ENCODE assay signal across 15 mouse cellular contexts in genomic region chr6:32331281-32331680, GRCm38 (mm10).
"Had no signal": no experiment of that assay in that cellular context is flagged by ENCODE, and none has a peak within 500 bp of the region (broad histone marks: within the 10 kb centered on the region; RNA-seq: fewer than 3 reads in every experiment).

No protein-coding gene starts in this region.

- H3K4me2 ChIP-seq: liver, embryonic 11.5 days; liver, embryonic 15.5 days had no signal

- DNase-seq: kidney, adult 11 months; kidney, adult 9 months; kidney, postnatal 36 days; lung, adult 2 months; lung, postnatal 36 days; retina, postnatal 1 day; right cerebral cortex, postnatal 4 days; spleen, adult 18-20 months; thymus, adult 18-20 months; thymus, postnatal 14 days had no signal

- H3K4me3 ChIP-seq: limb, embryonic 10.5 days; liver, embryonic 15.5 days had no signal

- ATAC-seq: lung, postnatal 0 days had no signal

- H3K9ac ChIP-seq: liver, embryonic 15.5 days had no signal

- H3K36me3 ChIP-seq: limb, embryonic 10.5 days; liver, embryonic 15.5 days had no signal

- H3K9me3 ChIP-seq: limb, embryonic 10.5 days; liver, embryonic 15.5 days had no signal

- H3K4me1 ChIP-seq: liver, embryonic 15.5 days had no signal

- H3K27ac ChIP-seq: kidney, postnatal 0 days; limb, embryonic 10.5 days; liver, embryonic 15.5 days had no signal
